Mouse (Mus musculus) megakaryocyte progenitor cell, adult 5-6 weeks (primary cell): ENCODE measurements around the gene Prpf40b. TPM values are rescaled to one million over a fixed set of nuclear protein-coding genes. Genes with fewer than 3 reads are reported as not detected.

Experiments
- ATAC-seq: replicated peaks from 2 replicates; pipeline ENCODE4 v1.8.0; 2016; ENCODE audit warnings: mild to moderate bottlenecking, moderate TSS enrichment, inconsistent platforms; ENCODE audit not compliant: poor library complexity
- total RNA-seq, 2 experiments: library from RNA; stranded (forward) in 1 of 2; stranded (reverse) in 1 of 2; fragments of 157-497, 149-512 nt in 1 of 2; fragments of 200-1000 nt in 1 of 2; gene quantifications; 2 replicates each; pipeline versions ENCODE4 v1.2.3 to v1.2.4; 2015 to 2017

Prpf40b gene
- total RNA-seq, 2 experiments from 2014 or later: 10.3 to 11.0 TPM

DNA sequence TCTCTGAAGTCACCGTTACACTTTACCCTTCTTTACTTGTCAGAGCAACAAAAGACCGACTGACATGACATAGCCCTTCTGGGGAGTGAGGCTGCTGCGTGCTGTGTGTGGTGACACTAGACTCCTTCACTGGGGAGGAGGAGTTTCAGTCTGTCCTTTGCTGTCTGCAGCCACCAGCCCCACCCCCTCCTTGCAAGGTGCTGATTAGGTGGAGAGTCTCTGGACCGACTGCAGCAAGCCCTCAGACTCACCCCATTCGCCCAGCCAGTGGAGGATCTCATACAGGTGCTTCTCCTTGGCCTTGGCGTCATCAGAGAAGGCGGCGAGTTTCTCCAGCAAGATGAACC is 9.7 kb upstream of the Prpf40b start:
- peak; percentile 54 for ATAC-seq

DNA sequence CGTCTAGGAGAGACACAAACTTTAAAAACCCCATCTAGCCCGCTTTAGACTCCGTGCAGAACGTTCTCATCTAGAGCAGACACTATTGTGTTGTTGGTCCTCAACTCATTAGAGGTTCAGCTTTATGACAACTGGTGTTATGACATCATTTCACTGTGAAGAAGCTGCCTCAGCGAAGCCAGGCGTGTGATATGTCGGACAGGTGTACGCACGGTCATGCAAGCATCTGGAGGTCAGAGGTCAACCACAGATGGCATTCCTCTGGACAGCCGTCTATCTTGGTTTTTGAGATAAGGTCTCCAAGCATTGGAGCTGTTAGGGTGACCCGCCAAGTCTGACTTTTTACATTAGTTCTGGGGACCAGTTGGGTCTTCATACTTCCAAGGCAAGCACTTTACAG is 4.3 kb upstream of the Prpf40b start:
- ATAC-seq: no peak

DNA sequence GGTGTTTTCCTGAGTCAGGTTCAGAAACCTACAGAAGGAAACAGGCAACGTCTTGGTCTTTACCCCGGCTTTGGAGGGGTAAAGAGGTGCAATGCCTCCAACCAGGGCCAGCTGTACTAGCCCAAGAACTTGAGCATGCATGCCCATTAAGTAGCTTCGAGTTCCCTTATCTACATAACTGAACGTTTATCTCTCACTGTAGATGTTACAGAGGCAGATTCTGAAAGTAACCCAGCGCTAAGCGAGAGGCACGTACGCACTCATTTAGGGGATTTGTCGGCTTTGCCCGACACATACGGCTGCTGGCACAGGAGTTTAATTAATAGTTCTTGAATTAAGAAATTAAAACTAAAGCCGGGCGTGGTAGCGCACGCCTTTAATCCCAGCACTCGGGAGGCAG is 600 bp upstream of the Prpf40b start:
- ATAC-seq: peak; percentile 23; the same call in 1 of the 2 replicates

DNA sequence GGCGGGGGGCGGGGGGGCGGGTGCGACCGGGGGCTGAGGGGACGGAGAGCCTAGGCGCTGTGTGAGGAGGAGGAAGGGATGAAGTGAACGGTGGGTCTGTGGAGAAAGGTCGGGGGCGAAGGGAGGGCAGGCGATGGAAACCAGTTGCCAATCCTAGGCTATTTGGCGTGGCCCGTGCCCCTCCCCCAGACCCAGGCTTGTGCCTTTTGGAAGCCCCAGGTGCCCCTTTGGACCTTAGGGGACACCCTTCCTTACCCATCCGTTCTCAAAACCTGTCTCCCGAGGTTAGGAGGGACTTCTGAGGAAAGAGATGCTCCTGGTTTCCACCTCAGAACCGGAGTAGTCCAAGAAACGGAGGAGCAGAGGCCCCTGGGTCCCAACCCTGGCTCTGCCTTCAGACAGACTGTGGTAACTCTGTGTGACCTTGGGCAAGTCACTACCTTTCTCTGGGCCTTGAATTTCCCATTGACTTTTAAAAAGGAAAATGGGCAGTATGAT is 646 bp downstream of the Prpf40b start, which contains the start of gene Fam186b:
Gene Fam186b (minus strand): TSS at position 405 of the 498 bp plus-strand sequence.
- no peak for ATAC-seq

DNA sequence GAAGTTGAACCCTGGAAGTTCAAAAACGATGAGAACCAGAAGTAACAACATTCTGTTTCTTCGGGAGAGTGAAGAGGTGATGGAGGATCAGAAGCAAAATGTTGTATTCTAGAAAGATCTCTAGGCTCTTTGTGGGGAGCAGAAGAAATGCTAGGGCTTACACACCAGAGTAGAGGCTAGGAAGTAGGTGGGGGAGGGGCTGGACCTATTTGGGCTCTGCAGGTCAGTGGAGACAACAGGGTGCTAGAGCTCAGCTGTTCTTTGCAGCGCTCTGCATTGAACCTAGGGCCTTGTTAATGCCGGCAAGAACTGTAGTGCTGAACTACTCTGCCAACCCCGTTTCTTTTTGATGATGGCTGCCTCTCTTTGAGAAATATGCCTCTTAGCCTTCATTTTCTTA is 1.3 kb downstream of the Prpf40b start:
- ATAC-seq: no peak

DNA sequence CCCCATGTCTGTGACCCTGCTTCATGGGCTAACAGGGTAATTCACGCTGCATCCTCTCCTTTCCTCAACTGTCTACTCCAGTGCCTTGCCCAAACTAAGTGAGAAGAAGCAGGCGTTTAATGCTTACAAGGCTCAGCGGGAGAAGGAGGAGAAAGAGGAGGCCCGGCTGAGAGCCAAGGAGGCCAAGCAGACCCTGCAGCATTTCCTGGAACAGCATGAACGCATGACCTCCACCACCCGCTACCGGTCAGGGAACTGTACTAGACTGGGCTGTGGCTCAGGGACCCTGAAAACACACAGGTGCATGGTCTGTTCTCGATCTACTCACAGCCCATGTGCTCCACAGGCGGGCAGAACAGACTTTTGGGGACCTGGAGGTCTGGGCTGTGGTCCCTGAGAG is 12.6 kb downstream of the Prpf40b start:
- ATAC-seq: no peak

DNA sequence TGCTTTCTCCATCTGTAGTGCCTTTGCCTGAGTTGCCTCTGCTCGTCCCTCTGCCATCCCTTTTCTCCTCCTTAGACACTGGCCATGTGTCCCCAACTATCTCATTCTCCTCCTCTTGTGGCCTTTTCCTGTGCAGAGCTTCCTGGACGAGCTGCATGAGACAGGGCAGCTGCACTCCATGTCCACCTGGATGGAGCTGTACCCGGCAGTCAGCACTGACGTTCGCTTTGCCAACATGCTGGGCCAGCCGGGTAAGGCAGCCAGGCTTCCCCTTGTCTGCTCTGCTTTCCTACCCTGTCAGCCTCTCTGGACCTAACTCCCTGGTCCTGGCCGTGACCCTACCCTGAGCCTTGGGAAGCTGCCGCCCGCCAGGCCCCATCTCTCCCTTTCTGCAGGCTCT is 14.7 kb downstream of the Prpf40b start:
- no peak for ATAC-seq

DNA sequence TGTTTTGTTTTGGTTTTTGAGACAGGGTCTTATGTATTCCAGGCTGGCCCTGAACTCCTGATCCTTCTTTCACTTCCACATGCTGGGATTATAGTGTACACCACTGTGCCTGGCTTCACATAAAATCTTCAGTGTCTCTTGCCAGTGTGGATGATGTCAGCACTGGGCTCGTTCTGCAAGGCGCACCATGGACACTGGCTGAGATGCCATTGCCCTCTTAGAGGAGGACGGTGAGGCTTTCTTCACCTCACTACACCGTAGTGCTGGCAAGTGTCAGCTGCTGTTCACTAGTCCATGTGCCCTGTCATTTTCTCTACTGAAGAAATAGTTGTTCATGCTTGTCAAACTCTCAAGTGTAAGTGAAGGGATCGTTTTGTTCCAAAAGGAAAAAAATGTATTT is 15.7 kb downstream of the Prpf40b start:
- ATAC-seq: no peak

DNA sequence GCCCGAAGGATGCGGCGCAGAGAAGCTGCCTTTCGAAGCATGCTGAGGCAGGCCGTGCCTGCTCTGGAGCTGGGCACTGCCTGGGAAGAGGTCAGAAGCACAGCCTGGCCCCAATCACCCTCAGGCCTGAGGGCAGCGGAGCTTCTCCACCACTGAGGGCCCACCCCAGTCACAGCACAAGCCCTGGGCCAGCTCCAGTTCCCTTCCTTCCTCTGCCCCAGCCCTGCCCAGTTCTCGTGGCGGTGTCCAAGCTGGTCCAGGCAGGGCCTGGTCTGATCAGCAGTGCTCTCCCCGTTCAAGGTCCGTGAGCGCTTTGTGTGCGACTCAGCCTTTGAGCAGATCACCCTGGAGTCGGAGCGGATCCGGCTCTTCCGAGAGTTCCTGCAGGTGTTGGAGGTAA is 20.0 kb downstream of the Prpf40b start:
- ATAC-seq: no peak

DNA sequence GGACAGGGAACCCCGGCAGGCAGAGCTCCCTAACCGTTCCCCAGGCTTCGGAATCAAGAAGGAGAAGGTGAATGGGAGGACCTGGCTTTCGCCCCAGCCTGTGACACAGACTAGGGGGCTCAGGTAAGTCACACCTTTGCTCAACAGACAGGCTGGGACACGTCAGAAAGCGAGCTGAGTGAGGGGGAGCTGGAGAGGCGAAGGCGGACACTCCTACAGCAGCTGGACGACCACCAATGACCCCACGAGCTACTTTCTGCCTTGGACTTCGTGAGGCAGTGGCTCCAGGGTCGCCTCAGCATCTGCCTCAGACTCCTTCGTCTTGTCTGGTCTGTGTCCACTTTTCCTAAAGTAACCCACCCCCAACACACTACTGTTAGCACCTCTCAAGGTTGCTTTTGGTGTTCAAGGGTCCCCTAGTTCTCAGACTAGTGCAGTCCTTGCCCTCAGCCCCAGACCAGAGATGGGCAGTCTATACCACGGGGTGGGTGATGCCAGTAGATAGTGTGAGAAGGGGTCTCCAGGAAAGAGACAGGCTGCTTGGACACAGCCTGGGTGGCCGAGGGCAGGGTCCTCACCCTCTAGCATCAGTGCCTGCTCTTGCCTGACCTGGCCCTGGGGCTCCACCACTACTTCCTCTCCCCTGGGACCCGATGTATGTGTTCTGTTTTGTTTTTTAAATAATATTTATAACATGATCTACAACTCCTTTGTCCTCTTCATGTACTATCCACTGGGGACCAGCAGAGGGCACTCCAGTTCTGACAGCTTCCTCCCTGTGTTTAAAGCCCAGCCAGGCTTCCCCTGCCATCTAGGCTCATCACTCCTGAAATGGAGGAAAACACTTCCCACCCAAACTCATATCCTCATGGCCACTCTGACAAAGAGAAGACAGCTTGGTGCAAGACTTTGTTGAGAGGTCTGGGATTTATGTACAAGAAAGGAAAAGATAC is 21.7 kb downstream of the Prpf40b start:
- ATAC-seq: peak; percentile 84

DNA sequence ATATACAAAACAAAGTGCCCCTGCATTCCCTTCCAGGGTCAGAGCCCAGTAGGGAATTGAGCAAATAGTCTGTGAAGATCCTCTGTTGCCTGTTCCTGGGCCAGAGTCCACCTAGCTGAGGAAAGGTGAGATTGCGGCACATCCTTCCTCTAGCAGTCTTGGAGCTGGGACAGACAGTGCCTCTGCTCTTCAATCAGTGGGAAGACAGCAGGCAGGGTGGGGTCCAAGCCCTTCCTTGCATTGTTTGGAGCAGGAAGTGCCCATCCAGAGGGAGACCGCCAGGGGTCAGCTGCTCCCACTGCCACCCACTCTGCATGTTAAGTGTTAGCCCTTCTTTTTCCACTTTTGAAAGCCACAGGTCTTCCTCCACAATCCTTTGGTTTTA is 22.4 kb downstream of the Prpf40b start:
- no peak; the same call in 1 of the 2 replicates for ATAC-seq

DNA sequence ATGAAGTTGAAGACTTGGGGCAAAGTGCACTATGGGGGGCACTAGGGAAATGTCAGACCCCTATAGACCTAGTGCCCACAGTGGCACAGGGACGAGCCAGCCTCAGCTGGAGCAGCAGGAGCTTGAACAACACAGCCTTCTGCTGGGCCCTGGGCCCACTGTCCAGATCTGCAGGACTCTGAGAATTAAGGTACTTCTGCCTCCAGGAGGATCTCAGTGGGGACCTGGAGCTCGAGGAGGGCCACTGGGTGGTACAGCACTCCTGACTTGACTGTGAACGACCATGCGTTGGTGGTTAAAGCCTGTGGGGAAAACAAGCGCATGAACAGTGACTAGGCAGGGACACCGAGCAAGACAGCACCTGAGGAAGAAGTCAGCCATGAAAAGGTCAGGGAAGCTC is 23.2 kb downstream of the Prpf40b start:
- ATAC-seq: no peak

DNA sequence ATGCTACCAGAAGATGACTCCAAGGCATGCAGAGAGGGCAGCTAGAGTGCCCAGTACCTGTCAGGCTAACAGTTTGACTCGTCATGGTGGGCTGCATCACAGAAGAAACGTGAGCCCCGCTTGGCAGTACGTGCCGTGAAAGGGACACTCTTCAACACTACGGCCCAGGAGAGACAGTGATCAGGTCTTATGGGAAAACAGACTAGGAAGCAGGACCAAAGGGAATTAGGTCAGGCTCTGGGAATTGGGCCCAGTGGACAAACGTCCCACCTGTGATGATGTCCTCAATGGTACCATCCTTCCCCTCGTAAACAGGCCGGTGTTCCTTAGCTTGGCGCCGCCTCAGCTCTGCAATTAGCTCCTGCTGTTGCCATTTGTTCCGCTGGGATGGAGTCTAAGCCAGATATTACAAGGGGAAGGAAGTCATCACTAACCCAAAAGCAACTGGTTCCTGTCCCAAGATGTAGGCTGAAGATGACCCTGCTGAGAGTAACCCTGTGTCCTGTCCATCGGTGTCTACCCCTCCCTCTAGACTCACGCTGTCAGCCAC is 24.0 kb downstream of the Prpf40b start:
- ATAC-seq: no peak

DNA sequence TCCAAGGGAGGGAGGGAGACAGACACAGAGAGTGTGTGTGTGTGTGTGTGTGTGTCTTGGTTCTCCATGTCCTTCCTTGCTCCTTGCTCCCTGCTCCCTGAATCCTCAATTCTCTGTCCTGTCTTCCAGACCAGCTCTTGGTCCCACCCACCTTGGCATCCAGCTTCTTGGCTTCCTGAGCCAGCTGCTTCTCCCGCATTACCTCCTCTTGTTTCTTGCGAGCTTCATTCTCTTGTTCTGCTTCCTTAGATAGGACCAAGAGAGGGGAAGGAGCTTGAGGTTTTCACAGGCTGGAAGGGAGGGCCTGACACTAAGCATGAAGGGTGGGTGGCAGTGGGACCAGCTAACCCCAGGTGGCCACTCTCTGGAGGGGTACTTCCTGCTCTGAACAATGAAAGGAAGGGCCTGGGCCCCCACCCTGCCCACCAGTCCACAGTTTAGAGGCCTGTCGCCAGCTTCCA is 24.6 kb downstream of the Prpf40b start:
- ATAC-seq: no peak

DNA sequence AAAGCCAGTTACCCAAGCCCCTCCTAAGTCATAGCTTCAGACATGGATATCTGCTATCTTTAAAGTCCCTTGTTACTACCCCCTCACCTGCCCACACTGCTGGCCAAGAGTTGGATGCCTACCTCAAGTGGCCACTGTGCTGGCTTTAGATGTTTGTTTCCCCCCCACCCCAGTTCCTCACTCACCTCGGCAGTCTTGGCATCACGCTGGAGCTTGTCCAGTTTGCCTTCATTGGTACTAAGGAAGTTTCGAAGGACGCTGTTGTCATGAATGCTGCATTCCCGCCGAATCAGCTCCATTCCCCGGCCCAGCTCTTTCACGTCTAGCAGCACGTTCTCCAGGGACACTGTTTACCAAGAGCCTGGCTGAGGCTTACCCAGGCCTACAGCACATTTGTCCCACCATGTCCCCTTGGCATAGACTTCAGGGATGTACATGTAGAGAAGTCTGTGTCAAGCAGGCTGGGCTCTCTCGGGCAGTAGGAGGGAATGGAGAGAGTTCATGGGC is 25.3 kb downstream of the Prpf40b start:
- no peak for ATAC-seq

DNA sequence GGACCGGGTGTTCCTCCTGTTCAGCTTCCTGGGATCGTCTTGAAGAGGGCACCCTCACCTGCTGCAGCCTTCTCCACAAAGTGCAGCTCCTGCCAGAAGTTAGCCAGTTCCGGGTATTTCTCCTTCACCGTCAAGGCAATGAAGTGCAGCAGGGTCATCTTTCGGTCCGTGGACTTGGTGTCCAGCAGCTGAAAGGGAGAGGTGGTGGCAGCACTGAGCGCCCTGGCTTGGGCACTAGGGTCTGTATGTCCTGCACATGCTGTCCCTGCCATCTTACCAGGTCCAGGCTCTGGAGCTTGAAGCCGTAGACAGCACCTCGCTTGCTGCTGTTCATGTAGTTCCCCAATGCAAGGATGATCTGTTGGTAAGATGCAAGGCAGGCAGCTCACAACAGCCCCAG is 26.1 kb downstream of the Prpf40b start:
- ATAC-seq: no peak

DNA sequence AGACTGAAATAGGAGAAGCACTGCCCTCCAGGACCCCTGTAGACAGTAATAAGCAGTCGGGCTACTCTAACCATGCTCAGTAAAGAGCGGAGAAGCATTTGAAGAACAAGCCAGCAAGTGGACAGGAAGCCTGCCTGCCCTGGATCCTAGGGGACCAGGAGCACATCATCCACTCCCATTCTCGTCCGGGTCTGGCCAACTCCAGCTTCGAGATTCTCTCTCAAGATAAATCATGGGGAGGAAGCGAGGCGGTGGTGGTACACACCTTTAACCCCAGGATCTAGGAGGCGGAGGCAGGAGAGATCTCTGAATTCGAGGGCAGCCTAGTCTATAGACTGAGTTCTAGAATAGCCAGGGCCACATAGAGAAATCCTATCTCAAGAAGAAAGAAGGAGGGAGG is 29.3 kb downstream of the Prpf40b start:
- no peak for ATAC-seq

DNA sequence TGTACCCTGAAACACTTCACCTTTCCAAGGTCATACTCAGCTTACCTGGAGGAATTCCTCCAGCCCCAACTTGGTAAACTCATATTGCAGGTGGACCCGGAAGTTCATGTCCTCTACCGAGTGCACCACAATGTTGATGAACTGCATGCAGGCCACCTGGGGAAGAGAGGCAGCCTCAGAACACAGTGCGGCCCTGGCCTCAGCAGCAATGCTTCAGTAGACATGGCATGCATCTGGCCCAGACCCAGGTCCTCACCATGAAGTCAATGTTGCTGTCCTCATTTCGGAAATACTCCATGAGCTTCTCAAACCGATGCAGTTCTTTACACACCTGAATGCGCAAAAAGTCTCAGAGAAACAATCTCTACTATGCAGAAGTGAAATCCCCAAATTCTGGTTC is 30.7 kb downstream of the Prpf40b start:
- no peak for ATAC-seq

DNA sequence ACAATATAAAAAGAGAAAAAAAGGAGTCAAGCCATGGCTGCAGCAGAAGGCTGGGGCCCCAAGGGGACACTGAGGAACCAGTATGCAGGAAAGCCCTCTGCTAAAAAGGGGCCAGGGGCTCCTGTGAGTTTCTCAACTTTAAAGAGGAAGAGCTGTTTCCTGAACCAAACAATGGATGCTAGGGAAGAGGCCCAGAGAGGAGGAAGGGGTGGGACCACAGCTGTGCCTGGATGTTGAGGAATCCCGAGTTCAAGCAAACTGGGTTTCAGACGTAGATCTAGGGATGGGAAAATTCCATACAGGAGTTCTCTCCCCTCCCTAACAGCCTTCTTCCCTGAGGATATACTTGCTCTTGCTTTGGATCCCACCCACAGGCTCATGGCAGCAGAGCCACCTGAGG is 31.5 kb downstream of the Prpf40b start:
- no peak for ATAC-seq

DNA sequence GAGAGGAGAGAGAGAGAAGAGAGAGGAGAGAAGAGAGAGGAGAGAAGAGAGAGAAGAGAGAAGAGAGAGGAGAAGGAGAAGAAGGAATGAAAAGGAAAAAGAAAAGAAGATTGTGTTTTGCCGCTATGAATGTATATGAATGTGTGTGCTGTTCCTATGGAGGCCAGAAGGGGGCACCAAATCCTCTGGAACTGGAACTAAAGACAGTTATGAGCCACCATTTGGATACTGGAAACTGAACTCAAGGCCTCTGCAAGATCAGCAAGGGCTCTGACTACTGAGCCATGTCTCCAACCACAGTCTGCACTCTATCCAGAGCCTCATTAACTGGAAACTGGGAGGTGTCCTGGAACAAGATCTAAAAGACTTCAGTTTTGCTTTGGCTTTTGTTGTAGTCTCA is 32.1 kb downstream of the Prpf40b start:
- peak; percentile 72 for ATAC-seq

DNA sequence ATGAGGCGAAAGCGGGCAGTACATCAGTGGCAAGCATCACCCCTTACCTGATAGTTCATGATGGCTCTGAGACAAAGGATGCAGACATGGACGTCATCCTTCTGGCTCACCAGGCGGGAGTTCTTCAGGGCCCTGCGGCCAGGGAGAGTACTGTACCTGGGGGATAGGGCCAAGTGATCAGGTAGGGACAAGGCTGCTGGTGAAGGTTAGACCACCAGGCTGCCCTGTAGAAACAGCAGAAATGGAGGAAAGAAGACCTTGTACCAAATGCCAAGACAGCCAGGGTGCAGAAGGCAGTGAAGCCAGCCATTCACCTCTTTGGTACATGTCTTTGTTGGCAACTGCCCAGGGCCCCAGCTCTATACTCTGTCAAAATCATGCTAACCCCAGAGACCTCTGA is 33.1 kb downstream of the Prpf40b start:
- no peak for ATAC-seq

DNA sequence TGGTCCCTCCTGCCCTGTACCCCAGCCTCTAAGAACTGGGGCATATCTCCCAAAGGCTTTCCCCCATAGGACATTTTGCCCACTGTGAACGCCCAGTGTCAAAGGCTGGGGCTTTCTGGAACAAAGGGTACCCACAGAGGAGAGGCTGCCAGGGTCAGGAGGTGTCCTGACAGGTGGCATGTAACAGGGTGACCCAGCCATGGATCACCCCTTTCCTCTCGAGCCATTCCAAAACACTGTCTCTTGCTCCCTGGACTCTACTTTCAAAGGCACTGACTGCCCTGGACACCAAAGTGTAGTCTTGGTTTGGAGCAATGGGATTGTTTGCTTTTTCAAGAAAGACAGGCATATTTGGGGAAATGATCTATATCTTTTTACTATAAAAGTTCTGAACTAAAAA is 35.4 kb downstream of the Prpf40b start:
- ATAC-seq: no peak
